Mouse (Mus musculus) myocyte (in vitro differentiated cells): ENCODE results near the gene Shisa3.

Source experiments
- CEBPB ChIP-seq: IDR thresholded peaks from 2 replicates; pipeline ENCODE4 v1.6.1; 2011; ENCODE audit warnings: mild to moderate bottlenecking, moderate library complexity; ENCODE audit not compliant: poor library complexity, insufficient read depth, severe bottlenecking
- E2F4 ChIP-seq: IDR thresholded peaks from one replicate; pipeline ENCODE4 v1.6.1; 2011; ENCODE audit warnings: mild to moderate bottlenecking, control low read depth, moderate library complexity; ENCODE audit not compliant: insufficient read depth
- MAX ChIP-seq: IDR thresholded peaks from one replicate; pipeline ENCODE4 v1.6.1; 2011; ENCODE audit warnings: low read depth, mild to moderate bottlenecking, control low read depth
- MYOD1 ChIP-seq, 3 experiments: IDR thresholded peaks; one replicate each; pipeline ENCODE4 v1.6.1; 2011; ENCODE audit warnings: control low read depth in 2 of 3, low read depth in 2 of 3, mild to moderate bottlenecking in 2 of 3, moderate library complexity in 1 of 3; ENCODE audit not compliant: insufficient read length in 2 of 3, control insufficient read depth in 1 of 3
- MYOG ChIP-seq, 3 experiments: IDR thresholded peaks; one replicate each; pipeline ENCODE4 v1.6.1; 2011; ENCODE audit warnings: control low read depth in 2 of 3, low read depth in 2 of 3, mild to moderate bottlenecking in 2 of 3; ENCODE audit not compliant: insufficient read length in 2 of 3, control insufficient read depth in 1 of 3, insufficient read depth in 1 of 3
- POLR2A ChIP-seq: IDR thresholded peaks from one replicate; pipeline ENCODE4 v1.6.1; 2011; ENCODE audit warnings: low read depth, mild to moderate bottlenecking, control low read depth, moderate library complexity; ENCODE audit not compliant: insufficient read length
- POLR2AphosphoS2 ChIP-seq: IDR thresholded peaks from one replicate; pipeline ENCODE4 v1.6.1; 2011; ENCODE audit warnings: low read depth, control low read depth; ENCODE audit not compliant: insufficient read length
- REST ChIP-seq: IDR thresholded peaks from one replicate; pipeline ENCODE4 v1.6.1; 2011; ENCODE audit warnings: mild to moderate bottlenecking, control low read depth, moderate library complexity; ENCODE audit not compliant: insufficient read depth, insufficient read length
- SRF ChIP-seq: IDR thresholded peaks from one replicate; pipeline ENCODE4 v1.6.1; 2011; ENCODE audit warnings: low read depth; ENCODE audit not compliant: control insufficient read depth, insufficient read length
- TCF12 ChIP-seq: IDR thresholded peaks from one replicate; pipeline ENCODE4 v1.6.1; 2011; ENCODE audit warnings: mild to moderate bottlenecking, control low read depth; ENCODE audit not compliant: poor library complexity, insufficient read depth, severe bottlenecking
- TCF3 ChIP-seq: IDR thresholded peaks from one replicate; pipeline ENCODE4 v1.6.1; 2011; ENCODE audit warnings: low read depth, control low read depth; ENCODE audit not compliant: insufficient read length
- USF1 ChIP-seq: IDR thresholded peaks from one replicate; pipeline ENCODE4 v1.6.1; 2011; ENCODE audit warnings: low read depth, mild to moderate bottlenecking, control low read depth, moderate library complexity

DNA sequence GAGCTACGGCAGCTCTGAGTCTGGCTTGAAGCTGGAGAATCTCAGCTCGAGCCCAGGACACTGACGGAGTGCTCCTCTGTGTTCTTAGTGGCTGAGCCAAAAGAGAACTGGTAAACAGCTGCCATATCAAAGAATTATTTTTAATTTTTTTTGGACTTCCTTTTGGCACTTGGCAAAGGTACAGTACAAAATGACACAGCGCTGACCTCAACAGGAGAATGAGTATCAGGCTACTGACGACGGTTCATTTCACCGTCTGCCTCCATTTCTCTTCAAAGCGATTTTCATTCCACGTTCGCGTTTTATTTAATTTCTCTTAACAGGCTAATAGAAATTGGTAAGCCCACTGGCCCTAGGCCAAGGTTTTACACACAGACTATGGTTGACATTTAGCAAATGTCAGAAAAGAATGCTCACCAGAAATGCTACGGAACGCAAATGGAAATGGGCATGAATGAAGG lies 61.8 kb downstream of the Shisa3 start:
- no peak for TF ChIP-seq POLR2A
- no peak for TF ChIP-seq USF1
- no peak for TF ChIP-seq MAX
- TF ChIP-seq TCF12 = no peak
- TF ChIP-seq POLR2AphosphoS2 = no peak
- no peak for TF ChIP-seq E2F4
- TF ChIP-seq CEBPB = no peak
- TF ChIP-seq REST = no peak
- no peak for TF ChIP-seq MYOD1 (IDR thresholded peaks at IDR 0.05; ENCODE audit: control insufficient read depth in 1 of 3, insufficient read length in 2 of 3, low read depth in 2 of 3)
- no peak for TF ChIP-seq SRF
- TF ChIP-seq MYOG (IDR thresholded peaks at IDR 0.05; ENCODE audit: control insufficient read depth in 1 of 3, insufficient read depth in 1 of 3, insufficient read length in 2 of 3, low read depth in 2 of 3) = no peak
- no peak for TF ChIP-seq TCF3
